Mouse (Mus musculus) neutrophil, adult 83 days (primary cell): ENCODE measurements around the gene Mamdc2. TPM values are rescaled to one million over a fixed set of nuclear protein-coding genes. Genes with fewer than 3 reads are reported as not detected.

Experiments
- total RNA-seq, 2 experiments: library from RNA; stranded (reverse); gene quantifications; one replicate each; pipeline ENCODE4 v1.2.4; 2023

Mamdc2 gene
- under 1 TPM; 0.15 to 0.22 TPM for total RNA-seq

GRCm38 (mm10) chr19:23447988-23448497 lies at the start of gene Mamdc2:
Mamdc2 (minus strand) TSS chr19:23448442.

GRCm38 (mm10) chr19:23273355-23274053 lies 174.7 kb downstream of the Mamdc2 start, which contains the start of gene Smc5:
Smc5 (minus strand) TSS chr19:23273897.

Other genes with a start within 250 kb of the Mamdc2 start
- 10 to 100 TPM; 39.6 to 40.0 TPM for gene Smc5, start 174.5 kb downstream of the Mamdc2 start, total RNA-seq
- gene 1700028P14Rik, start 204.4 kb upstream of the Mamdc2 start, total RNA-seq: not detected
- gene Ptar1, start 239.0 kb upstream of the Mamdc2 start, total RNA-seq: 10 to 100 TPM; 14.2 to 16.0 TPM